Mouse (Mus musculus) left cerebral cortex, postnatal 36 days (tissue): ENCODE data around the gene Gabra3. TPM values are rescaled to one million over a fixed set of nuclear protein-coding genes. Genes with fewer than 3 reads are reported as not detected.

Source experiments
- DNase-seq, 2 experiments: peaks; one replicate each; pipeline ENCODE4 v3.0.0; 2021 to 2022; ENCODE audit warnings: low spot score in 2 of 2, mixed read lengths in 1 of 2
- intact Hi-C: fragments of 180-260 bp; cut with DNase I; formaldehyde crosslinking; loops from one replicate; pipeline ENCODE4 v1.15.1; 2025
- microRNA-seq: library from miRNA; unstranded; fragments of <30 nt; microRNA quantifications from one replicate; pipeline ENCODE4 v1.2.0, GENCODE M21; 2022
- total RNA-seq, 2 experiments: library from RNA; stranded (reverse); gene quantifications; 2 replicates each; pipeline ENCODE4 v1.2.3; 2021

Gene Gabra3
- 100 to 1,000 TPM in 1 of 2 experiments, 10 to 100 TPM in 1; 90.5 to 109 TPM for total RNA-seq

DNA sequence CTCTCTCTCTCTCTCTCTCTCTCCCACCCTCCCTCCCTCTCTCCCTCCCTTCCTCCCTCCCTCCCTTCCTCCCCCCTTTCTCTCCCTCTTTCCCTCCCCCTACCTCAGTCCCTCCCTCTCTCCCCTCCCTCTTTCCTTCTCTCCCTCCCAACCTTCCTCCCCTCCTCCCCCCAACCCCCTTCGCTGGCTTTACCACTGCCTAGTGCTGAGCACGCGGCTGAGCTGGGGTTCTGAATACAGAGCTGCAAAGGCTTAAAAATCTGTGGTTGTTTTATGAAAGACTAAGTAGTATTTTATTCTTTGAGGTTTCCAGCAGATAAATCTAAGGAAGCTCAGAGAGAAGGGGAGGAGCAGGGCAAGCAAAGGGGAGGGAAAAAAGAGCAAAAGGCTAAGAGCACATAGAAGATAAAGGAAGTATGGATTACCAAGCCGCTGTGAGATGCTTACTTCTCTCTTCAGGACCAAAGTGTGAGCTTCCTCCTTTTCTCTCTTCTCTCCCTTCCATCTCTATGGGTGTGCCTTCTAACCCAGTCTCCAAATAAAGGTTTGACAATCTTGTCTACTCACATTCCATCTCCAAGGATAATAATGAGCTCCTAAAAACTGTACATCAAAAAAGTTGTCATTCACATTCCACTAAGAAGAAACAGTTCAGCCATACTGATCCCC lies at the start of gene Gabra3:
Gene Gabra3 (minus strand): TSS at position 619 of the 669 bp plus-strand sequence.
- intact Hi-C loops: loop anchor here (10.0 kb wide), 1 partner anchor 128 kb away; no protein-coding TSS in a partner anchor
- DNase-seq: no peak

DNA sequence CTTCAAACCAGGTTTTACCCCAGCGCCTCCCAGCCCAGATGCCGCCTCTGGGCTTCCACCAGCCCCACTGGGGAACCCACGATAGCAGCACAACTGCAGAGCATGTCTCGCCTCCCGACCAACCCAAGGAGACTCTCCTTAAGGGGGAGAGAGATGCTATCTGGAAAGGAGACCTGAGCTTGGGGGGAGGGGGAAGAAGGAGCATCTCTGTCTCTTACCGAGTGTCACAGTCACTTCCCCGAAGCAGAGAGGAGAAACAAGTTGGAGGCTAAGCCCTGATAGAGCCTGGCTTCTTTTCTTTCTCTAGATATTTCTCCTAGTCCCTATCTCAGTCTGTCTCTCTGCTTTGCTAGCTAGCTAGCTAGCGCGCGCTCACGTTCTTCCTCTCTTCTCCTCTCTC lies 859 bp downstream of the Gabra3 start:
- intact Hi-C loops: loop anchor here (10.0 kb wide), 1 partner anchor 129 kb away; no protein-coding TSS in a partner anchor
- peak; percentile 5 to 18 for DNase-seq

DNA sequence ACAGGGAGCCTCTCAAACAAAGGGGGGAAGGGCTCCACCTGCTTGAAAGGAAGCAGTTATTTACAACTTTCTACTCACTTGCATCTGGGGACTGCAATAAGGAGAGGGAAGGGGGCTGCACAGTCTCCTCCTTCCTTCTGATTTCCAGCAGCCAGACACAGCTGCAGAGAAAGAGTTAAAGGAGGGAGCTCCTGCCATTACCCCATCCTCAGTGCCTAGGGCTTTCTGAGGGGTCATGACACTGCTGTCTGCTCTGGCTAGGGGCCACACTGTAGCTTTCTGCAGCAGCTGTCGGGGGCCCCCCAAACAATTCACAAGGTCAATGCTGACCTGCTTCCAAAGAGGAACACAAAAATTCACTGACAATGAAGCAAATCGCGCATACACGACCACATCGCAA lies 1.3 kb downstream of the Gabra3 start:
- intact Hi-C loops: loop anchor here (10.0 kb wide), 1 partner anchor 129 kb away; no protein-coding TSS in a partner anchor
- no peak for DNase-seq

DNA sequence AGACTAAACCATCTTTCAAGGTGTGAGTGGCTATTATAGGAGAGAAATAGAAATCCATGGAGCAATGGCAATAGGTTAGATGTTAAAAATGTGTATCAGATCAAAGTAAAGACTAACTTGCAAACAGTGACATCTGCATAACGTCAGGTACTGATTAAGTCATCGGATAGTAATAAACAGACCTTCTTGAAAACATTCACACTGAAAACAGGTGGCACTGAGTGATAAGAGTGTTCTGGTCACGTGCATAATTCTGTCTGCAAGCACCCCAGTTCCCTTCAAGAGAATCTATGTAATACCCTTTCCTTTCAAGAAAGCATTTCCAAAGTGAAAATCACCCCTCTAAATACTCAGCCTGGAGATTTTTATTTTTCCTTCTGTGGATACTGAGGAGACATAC lies 6.0 kb downstream of the Gabra3 start:
- intact Hi-C loops: loop anchor here (10.0 kb wide), 1 partner anchor 134 kb away; no protein-coding TSS in a partner anchor
- no peak for DNase-seq

DNA sequence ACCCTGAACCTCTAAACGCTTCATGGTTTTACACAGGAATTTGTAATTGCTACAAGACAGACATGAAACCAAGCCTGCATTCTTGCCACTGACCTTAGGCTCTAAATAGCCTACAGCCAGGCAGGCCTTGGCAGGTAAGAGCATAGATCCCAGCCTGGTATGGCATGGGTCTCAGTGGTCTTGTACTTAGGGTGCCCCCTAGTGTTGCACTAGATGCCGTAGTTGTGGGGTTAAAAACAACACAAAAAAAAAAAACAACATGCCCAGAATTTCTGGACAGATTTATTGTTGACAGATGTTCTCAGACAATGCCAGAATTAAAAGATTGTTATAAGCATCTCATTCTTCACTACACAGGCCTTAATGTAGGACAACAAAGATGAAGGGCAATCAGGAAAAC lies 12.0 kb downstream of the Gabra3 start:
- intact Hi-C loops: no loop called here
- no peak for DNase-seq

DNA sequence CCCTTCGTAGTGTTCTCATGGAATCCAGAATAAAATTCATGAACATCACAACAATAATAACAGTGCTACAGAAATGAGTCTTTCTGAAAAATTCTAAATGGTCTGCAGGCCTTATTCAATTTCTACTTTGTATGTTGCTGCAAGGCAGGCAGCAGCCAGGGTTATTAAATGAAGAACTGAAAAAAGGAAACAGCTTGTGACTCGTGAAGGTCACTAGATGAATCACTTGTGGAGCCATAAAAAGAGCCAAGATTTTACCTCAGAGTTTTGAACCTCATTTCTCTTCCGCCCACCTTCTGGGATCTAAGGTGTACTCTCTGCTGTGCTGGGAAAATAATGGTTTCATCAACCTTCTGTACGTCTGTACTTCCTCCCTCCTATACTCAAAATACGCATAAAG lies 159.4 kb downstream of the Gabra3 start:
- intact Hi-C loops: no loop called here
- DNase-seq: no peak

DNA sequence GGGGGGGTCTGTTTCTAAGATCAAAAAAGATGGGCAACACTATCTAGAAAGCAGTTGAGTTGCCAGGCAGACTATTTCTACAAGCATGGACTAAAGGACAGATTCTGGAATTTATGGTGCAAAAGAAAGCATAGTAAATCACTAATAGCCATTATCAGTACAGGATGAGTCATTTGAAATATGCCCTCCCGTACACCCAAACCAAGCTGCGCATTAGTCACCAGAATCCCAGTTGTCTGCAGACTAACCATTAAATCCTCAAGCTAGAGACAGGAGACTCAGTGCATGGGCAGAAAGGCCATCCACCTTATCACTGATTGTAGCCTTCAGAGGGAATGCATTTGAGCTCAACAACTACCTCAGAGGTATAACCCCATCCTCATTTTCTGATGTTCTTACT lies 166.8 kb downstream of the Gabra3 start:
- DNase-seq: no peak
- intact Hi-C loops: no loop called here

DNA sequence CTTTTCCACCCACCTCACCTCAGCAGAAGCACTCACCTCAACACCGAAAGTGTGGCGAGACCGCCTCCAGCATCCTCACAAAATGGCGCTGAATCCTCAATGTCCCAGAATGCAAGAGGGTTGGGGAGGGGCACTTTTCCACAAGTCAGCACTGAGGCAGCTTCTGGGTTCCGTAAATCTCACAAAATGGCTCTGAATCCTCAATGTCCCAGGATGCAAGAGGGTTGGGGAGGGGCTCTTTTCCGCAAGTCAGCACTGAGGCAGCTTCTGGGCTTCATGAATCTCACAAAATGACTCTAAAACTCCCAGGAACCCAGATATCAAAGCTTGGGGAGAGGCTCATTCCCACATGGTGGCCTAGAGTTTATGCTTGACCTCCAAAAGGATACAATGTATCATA lies 269.9 kb downstream of the Gabra3 start, which contains the start of gene Magea10:
Gene Magea10 (minus strand): TSS at position 101 of the 400 bp plus-strand sequence.
- intact Hi-C loops: no loop called here
- DNase-seq: no peak

Small RNA genes within 50 kb of the gene (microRNA-seq; reads per million reads assigned to microRNA genes)
- not detected for gene Mir105
- not detected for gene Mir767

Other genes with a start within 250 kb of the Gabra3 start
- 1 to 10 TPM; 1.4 to 1.8 TPM for gene Gabrq, start 168.3 kb upstream of the Gabra3 start, total RNA-seq